Mouse (Mus musculus) inflammation-experienced regulatory T-cells, adult 6 months (primary cell): ENCODE results near the gene Tedc1. TPM values are rescaled to one million over a fixed set of nuclear protein-coding genes. Genes with fewer than 3 reads are reported as not detected.

Experiments used
- ATAC-seq: one replicate; pipeline ENCODE4 v1.8.0; 2017
- polyA plus RNA-seq, 3 experiments: library from polyadenylated mRNA; unstranded; fragments of 100-300 nt; shearing (Covaris generic); gene quantifications; one replicate each; pipeline ENCODE4 v1.2.1; 2017

Gene Tedc1
- polyA plus RNA-seq, 3 experiments from 2014 or later, result 0.90 to 12.3 (median 3.1) TPM

DNA sequence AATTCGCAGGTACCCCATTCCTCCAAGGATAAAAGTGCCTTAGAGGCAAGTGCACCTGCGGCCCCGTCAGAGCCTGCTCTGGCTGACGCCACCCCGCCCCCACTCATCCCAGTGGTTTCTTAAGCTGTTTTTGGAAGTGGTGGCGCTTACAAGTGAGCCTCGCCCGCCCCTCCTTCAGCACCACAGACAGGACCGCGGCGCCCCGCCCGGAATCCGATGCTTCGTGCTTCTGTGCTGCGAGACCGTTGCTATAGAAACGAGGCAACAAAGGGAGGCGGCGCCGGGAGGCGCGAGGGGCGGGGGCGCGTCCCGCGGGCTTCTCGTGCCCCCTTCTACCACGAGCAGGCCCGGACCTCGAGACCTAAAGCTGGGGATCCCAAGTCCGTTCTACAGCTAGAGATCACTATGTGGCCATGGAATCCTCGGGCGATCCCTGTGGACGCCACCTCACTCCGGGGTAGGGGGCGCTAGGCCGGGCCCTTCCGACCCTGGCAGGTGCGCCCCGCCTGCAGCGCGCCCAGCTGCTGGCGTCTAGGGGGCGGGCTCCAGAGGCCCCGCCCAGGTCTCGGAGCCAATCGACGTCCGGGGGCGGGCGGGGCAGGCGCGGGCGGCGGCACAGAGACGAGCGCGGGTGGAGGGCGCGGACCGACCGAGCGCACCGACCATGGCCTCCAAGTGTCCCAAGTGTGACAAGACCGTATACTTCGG, 16.2 kb upstream of the Tedc1 start, which contains the start of gene Crip2:
Gene Crip2 (plus strand): TSS at position 329 of the 708 bp plus-strand sequence.
- ATAC-seq, result peak; percentile 87

- ATAC-seq, result peak; percentile 25
These were observed 15.4 kb upstream of the Tedc1 start for GRCm38 (mm10) chr12:113140616-113141411.

GRCm38 (mm10) chr12:113141531-113141973, 14.7 kb upstream of the Tedc1 start:
- no peak for ATAC-seq

GRCm38 (mm10) chr12:113142021-113142975, 13.9 kb upstream of the Tedc1 start:
- ATAC-seq, result no peak

GRCm38 (mm10) chr12:113143164-113143563, 13.1 kb upstream of the Tedc1 start:
- ATAC-seq, result no peak

GRCm38 (mm10) chr12:113144001-113144756, 12.0 kb upstream of the Tedc1 start:
- no peak for ATAC-seq

DNA sequence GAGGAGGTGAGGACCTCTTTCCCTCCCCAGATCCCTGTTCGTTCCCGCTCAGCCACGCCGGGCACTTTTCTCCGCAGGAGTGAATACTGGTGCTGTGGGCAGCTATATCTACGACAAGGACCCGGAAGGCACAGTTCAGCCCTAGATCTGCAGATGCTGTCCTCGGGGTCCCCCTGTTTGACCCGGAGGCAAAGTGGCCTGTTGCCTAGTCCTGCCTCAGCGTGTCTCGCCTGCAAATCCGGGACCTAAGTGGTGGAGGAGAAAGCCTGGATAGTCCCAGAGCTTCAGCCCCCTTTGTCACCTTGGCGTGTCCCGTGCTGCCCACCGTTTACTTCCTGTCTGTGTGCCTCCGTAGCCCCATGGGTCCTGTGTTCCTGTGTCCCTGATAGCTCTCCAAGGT, 11.3 kb upstream of the Tedc1 start:
- no peak for ATAC-seq

- no peak for ATAC-seq
These were observed 10.6 kb upstream of the Tedc1 start for GRCm38 (mm10) chr12:113145591-113145990.

DNA sequence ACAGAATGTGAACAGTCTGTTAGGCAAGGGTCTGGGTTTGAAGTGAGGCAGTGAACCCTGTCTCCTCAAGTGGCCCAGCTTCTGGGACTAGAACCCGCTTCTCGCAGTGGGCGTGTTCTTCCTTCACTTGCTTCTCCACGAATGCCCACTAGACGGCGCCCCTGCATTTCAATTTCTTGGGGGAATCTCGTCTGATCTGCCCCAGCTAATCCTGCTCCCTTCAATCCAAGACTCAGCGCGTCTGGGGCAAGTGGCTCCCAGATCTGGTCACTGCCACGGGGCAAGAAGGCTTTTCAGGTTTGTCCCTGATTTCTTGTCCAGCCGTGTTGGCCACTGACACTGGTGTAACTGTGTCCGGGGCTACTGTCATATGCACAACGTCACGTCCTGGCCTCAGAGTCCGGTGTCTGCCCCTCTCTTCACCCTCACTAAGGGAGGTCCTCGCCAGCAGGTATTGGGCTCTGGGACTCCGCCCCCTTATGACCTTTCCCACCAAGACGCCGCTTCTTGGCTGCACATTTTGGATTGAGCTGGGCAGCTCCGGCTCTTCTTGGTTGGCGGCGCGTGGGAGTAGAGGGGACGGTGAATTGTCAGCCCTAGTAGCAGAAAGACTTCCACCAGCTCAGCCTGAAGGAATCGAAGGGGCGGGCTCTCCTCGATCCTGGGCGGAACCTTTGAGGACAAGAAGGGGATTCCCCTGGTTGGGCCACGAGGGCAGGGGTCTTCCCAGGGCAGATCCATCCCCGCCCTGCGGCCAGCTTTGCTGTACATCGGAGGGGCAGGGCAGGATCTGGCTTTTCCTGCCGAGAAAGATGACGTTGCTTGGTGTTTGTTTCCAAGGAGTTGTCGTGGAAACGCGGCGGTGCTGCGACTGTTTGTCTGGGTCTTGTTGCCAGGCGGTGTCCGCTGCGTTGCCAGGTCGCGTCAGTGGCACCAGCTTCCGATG, 9.8 kb upstream of the Tedc1 start, which contains the start of gene Crip1:
Gene Crip1 (plus strand): TSS at position 205 of the 946 bp plus-strand sequence.
- peak; percentile 65 for ATAC-seq

- ATAC-seq, result no peak
These were observed 8.7 kb upstream of the Tedc1 start for GRCm38 (mm10) chr12:113147481-113147880.

GRCm38 (mm10) chr12:113148381-113149035, 7.7 kb upstream of the Tedc1 start:
- ATAC-seq, result no peak

DNA sequence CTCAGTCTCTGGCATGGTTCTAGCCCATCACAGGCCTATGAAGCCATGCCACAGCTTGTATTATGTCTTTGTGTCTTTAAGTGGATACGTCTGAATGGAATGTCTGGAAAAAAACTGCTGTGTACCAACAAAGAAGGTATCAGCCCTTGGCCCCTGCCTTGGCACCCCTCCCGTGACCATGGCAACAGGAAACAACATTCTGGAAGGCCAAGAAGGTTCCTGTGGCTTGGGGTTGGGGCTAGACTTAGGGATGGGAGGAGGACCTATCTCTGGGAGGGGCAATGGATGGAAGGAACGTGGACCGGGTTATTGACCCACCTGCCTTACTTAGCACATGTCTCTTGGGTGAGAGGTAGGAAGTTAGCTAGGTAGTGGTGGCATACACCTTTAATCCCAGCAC, 6.9 kb upstream of the Tedc1 start:
- ATAC-seq, result no peak

GRCm38 (mm10) chr12:113149896-113150295, 6.3 kb upstream of the Tedc1 start:
- no peak for ATAC-seq

DNA sequence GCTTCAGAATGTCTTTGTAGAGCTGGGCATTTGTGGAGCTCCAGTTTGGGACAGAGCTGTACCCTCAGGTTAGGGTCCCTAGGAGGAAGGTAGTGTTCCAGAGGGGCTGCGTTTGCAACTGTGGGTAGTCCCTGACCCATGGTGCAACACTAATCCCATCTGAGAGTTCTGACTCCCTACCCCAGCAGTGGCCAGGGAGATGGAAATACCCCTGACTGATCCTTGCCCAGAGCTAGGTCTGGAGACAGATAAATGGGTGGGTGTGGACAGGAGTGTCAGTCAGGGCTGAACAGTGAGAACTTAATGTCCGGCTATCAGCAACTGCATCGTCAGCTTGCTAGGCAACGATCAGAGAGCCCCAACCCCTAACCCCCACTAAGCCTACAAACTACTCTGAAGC, 5.6 kb upstream of the Tedc1 start:
- no peak for ATAC-seq

DNA sequence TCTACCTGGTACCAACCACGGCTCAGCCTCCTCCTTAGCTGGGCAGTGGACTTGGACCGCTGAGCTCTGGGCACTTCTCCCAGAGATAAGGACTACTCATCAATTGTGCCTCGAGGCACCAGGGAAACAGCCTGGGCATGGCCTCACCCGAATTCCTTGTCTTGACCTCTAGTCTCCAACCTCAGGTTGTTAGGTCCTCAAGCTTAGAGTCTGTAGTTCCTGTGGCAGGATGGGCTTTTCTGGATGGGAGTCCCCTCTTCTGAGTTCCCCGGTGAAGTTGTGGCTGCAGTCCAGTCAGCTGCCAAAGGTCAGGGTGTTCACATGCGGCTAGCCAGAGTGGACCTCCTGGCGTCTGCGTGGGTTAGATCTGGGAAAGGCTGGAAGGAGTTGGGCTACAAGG, 5.2 kb upstream of the Tedc1 start:
- no peak for ATAC-seq

DNA sequence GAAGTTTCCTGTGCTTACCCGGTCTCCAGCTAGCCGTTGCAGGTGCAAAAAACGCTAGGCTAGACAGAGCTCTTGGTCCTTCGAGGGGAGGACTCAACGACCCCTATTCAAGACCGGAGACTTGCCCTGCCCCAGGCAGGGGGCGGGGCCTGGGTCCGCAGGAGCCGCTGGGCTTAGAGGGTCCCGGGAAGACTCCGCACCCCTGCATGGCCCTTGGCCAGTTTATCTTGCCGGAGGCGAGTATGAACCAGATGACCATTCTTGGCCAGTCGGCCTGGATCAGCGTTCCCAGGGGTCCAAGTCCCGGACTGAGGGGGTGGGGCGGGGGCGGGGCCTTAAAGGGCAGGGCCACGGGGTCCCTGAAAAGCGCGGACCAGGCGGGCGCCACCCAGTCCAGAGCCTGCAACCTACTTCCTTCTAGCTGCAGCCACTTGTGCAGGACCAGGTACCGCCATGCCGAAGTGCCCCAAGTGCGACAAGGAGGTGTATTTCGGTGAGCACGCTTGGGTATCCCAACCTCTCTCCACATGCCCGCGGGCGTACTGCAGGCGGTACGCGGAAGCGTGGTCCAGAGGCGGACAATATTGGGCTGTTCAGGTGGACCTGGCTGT, 4.5 kb upstream of the Tedc1 start:
- no peak for ATAC-seq

DNA sequence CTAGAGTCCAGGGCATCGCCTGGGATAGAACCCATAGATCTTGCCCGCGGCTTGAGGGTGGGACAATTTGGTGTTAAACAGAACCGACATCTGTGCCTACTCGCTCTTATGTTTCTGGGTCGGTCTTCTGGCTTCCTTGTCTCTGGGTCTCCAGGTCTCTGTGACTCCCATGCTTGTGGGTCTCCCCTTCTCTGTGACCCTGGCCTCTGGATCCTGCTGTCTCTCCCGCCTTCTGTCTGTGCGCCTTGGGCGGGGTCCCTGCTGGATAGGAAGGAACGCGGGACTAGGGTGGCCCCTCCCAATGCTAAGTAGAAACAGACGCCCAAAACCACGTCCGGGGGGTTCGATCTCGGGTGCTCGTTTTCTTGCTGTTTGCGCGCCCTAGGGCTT, 4.0 kb upstream of the Tedc1 start:
- no peak for ATAC-seq

- ATAC-seq, result no peak
These were observed 3.2 kb upstream of the Tedc1 start for GRCm38 (mm10) chr12:113152991-113153525.

GRCm38 (mm10) chr12:113153971-113154370, 2.2 kb upstream of the Tedc1 start:
- ATAC-seq, result no peak

- no peak for ATAC-seq
These were observed 1.5 kb upstream of the Tedc1 start for GRCm38 (mm10) chr12:113154747-113155075.
